ENCODE assay signal across 7 mouse cellular contexts in genomic region chr6:115991881-115992620, GRCm38 (mm10). TPM values are rescaled to one million over a fixed set of nuclear protein-coding genes. Genes with fewer than 3 reads are reported as not detected.
DNase-seq lines count a peak whose midpoint lies in the region; ATAC-seq and TF ChIP-seq lines count a peak whose summit lies in the region.

No protein-coding gene starts in this region.

- ATAC-seq in forebrain, embryonic 13.5 days: no peak
- ATAC-seq in limb, embryonic 14.5 days (ENCODE audit: low FRiP score, low read depth): no peak

- no peak for TF ChIP-seq POLR2A in lung, adult 2 months (IDR thresholded peaks at IDR 0.05; ENCODE audit: borderline replicate concordance, extremely low read depth, low read depth, low read length)
- no peak for TF ChIP-seq POLR2A in limb, embryonic 14.5 days (IDR thresholded peaks at IDR 0.05; ENCODE audit: borderline replicate concordance, extremely low read depth, insufficient read depth, insufficient read length)
- TF ChIP-seq POLR2A in olfactory bulb, adult 2 months (IDR thresholded peaks at IDR 0.05; ENCODE audit: insufficient read depth, low read depth, low read length): no peak

- peak overlapping the region; percentile 39 for H3K9ac ChIP-seq in forebrain, embryonic 13.5 days
- H3K9ac ChIP-seq in limb, embryonic 14.5 days (ENCODE audit: low read depth, low read length, severe bottlenecking): peak overlapping the region; percentile 8

- DNase-seq in lung, adult 2 months: no peak
- no peak for DNase-seq in lung, postnatal 25 days (ENCODE audit: low spot score)
- DNase-seq in limb, embryonic 14.5 days (ENCODE audit: low spot score): no peak
- no peak for DNase-seq in natural killer cell, adult 2 months (ENCODE audit: low spot score in 2 of 2)
- DNase-seq in layer of hippocampus, adult 9-10 months (ENCODE audit: low spot score): no peak

- H3K36me3 ChIP-seq in forebrain, embryonic 13.5 days (ENCODE audit: poor library complexity, severe bottlenecking): no peaks in the 10 kb centered on the region
- no peaks in the 10 kb centered on the region for H3K36me3 ChIP-seq in limb, embryonic 14.5 days (ENCODE audit: control insufficient read depth, insufficient read depth, low read length)

- H3K4me2 ChIP-seq in forebrain, embryonic 13.5 days: peak overlapping the region; percentile 85
- H3K4me2 ChIP-seq in limb, embryonic 14.5 days (replicated peaks; ENCODE audit: low read depth, low read length, severe bottlenecking): peak overlapping the region; percentile 14

- TF ChIP-seq CTCF in lung, adult 2 months (IDR thresholded peaks at IDR 0.05; ENCODE audit: insufficient read depth, low read length): no peak
- no peak for TF ChIP-seq CTCF in olfactory bulb, adult 2 months (IDR thresholded peaks at IDR 0.05; ENCODE audit: insufficient read depth, low read depth, low read length)

- no peak overlapping the region for H3K27ac ChIP-seq in forebrain, embryonic 13.5 days
- H3K27ac ChIP-seq in limb, embryonic 14.5 days (replicated peaks; ENCODE audit: low read depth, low read length): no peak overlapping the region
- no peak overlapping the region for H3K27ac ChIP-seq in olfactory bulb, adult 2 months (ENCODE audit: insufficient read depth, low read depth, low read length)

- H3K9me3 ChIP-seq in forebrain, embryonic 13.5 days (replicated peaks): no peaks in the 10 kb centered on the region
- no peaks in the 10 kb centered on the region for H3K9me3 ChIP-seq in limb, embryonic 14.5 days (ENCODE audit: control insufficient read depth, low read length)

- H3K4me1 ChIP-seq in lung, adult 2 months (ENCODE audit: control insufficient read depth, insufficient read depth, low read length): peaks cover 46% of the 10 kb centered on the region
- H3K4me1 ChIP-seq in forebrain, embryonic 13.5 days: peaks cover 37% of the 10 kb centered on the region
- H3K4me1 ChIP-seq in limb, embryonic 14.5 days (ENCODE audit: control insufficient read depth, insufficient read depth, low read length): peaks cover 22% of the 10 kb centered on the region
- H3K4me1 ChIP-seq in olfactory bulb, adult 2 months (ENCODE audit: control insufficient read depth, insufficient read depth, low read length): peaks cover 61% of the 10 kb centered on the region

- peak overlapping the region; percentile 63 for H3K4me3 ChIP-seq in lung, adult 2 months (replicated peaks; ENCODE audit: extremely low read depth, low read depth, low read length)
- peak overlapping the region; percentile 56 for H3K4me3 ChIP-seq in forebrain, embryonic 13.5 days
- H3K4me3 ChIP-seq in limb, embryonic 14.5 days (replicated peaks; ENCODE audit: low read length): peak overlapping the region; percentile 60
- peak overlapping the region; percentile 5; the same call in 1 of the 2 replicates for H3K4me3 ChIP-seq in olfactory bulb, adult 2 months (ENCODE audit: insufficient read depth, low read depth, low read length)

- whole genome bisulfite sequencing in lung, adult 2 months: 23% methylated on average over 10 of the region's 10 CpGs
- WGBS in forebrain, embryonic 13.5 days: 28% methylated on average over 10 of the region's 10 CpGs
- 41% methylated on average over 10 of the region's 10 CpGs for WGBS in limb, embryonic 14.5 days
- 62% methylated on average over 10 of the region's 10 CpGs for WGBS in olfactory bulb, adult 2 months

- H3K27me3 ChIP-seq in forebrain, embryonic 13.5 days: peaks cover 51% of the 10 kb centered on the region
- H3K27me3 ChIP-seq in limb, embryonic 14.5 days (ENCODE audit: control insufficient read depth, insufficient read depth, low read length): peaks cover 30% of the 10 kb centered on the region

RNA-seq across cellular contexts. Expression of gene Plxnd1, which starts 2.8 kb away (rescaled TPM):
- 146 and 185 TPM in 2 replicates for polyA plus RNA-seq in lung, adult 2 months (2012; rRNA removed)
- polyA plus RNA-seq in forebrain, embryonic 13.5 days (2015; fragmentation: Nextera tagmentation; extraction: Ambion mirVana): 14.3 and 19.7 TPM in 2 replicates
- polyA plus RNA-seq in limb, embryonic 14.5 days (2012; rRNA removed): 61.9 and 74.1 TPM in 2 replicates
- polyA plus RNA-seq in limb, embryonic 14.5 days (2014; fragmentation: Nextera tagmentation; extraction: Ambion mirVana): 39.1 and 50.4 TPM in 2 replicates
- polyA plus RNA-seq in olfactory bulb, adult 2 months (2012; ENCODE audit: insufficient read depth, insufficient read length, low replicate concordance, missing spikeins): not detected in 2 replicates

RNA-seq across cellular contexts. Expression of gene H1foo, which starts 47.3 kb away (rescaled TPM):
- polyA plus RNA-seq in lung, adult 2 months (2012; rRNA removed): not detected in 2 replicates
- not detected in 2 replicates for polyA plus RNA-seq in forebrain, embryonic 13.5 days (2015; fragmentation: Nextera tagmentation; extraction: Ambion mirVana)
- polyA plus RNA-seq in limb, embryonic 14.5 days (2012; rRNA removed): not detected in 2 replicates
- polyA plus RNA-seq in limb, embryonic 14.5 days (2014; fragmentation: Nextera tagmentation; extraction: Ambion mirVana): not detected in 2 replicates
- not detected in 2 replicates for polyA plus RNA-seq in olfactory bulb, adult 2 months (2012; ENCODE audit: insufficient read depth, insufficient read length, low replicate concordance, missing spikeins)

Comparison
In these comparisons a context has a peak if more than half of its experiments do, and no peak if none do; other contexts are left out.
1. H3K4me3 ChIP-seq: peak in every context shown above with its lines; median percentile 63 in lung, adult 2 months; 60 in limb, embryonic 14.5 days; 56 in forebrain, embryonic 13.5 days; 5 in olfactory bulb, adult 2 months.